In genomic region chrX:101983638-101984037, GRCm38 (mm10) we compare ENCODE assay signal across 13 mouse cellular contexts.
DNase-seq lines count a peak whose midpoint lies in the region; ATAC-seq and TF ChIP-seq lines count a peak whose summit lies in the region.
"Had no signal": no experiment of that assay in that cellular context is flagged by ENCODE, and none has a peak within 500 bp of the region (broad histone marks: within the 10 kb centered on the region; RNA-seq: fewer than 3 reads in every experiment).

No protein-coding gene starts in this region.

- WGBS in kidney, embryonic 16.5 days, result 29% methylated on average over 6 of the region's 6 CpGs
- WGBS in kidney, adult 2 months, result 34% methylated on average over 6 of the region's 6 CpGs
- 38% methylated on average over 6 of the region's 6 CpGs for WGBS in heart, adult 2 months
- WGBS in heart, embryonic 15.5 days, result 34% methylated on average over 6 of the region's 6 CpGs
- WGBS in forebrain, postnatal 0 days, result 70% methylated on average over 6 of the region's 6 CpGs

- no peak overlapping the region for H3K9ac ChIP-seq in kidney, embryonic 16.5 days (replicated peaks; ENCODE audit: low read length)
- no peak overlapping the region for H3K9ac ChIP-seq in heart, adult 2 months (ENCODE audit: low read depth, low read length)
- H3K9ac ChIP-seq in heart, embryonic 15.5 days, result no peak overlapping the region
- no peak overlapping the region for H3K9ac ChIP-seq in forebrain, postnatal 0 days
- H3K9ac ChIP-seq: intestine, embryonic 15.5 days; stomach, embryonic 15.5 days had no signal

- H3K36me3 ChIP-seq in kidney, embryonic 16.5 days (ENCODE audit: insufficient read depth, low read length), result no peaks in the 10 kb centered on the region
- no peaks in the 10 kb centered on the region for H3K36me3 ChIP-seq in kidney, adult 2 months (ENCODE audit: control insufficient read depth, insufficient read depth, low read length)
- H3K36me3 ChIP-seq in heart, adult 2 months (ENCODE audit: control insufficient read depth, insufficient read depth, low read length), result no peaks in the 10 kb centered on the region
- no peaks in the 10 kb centered on the region for H3K36me3 ChIP-seq in heart, embryonic 15.5 days
- no peaks in the 10 kb centered on the region for H3K36me3 ChIP-seq in forebrain, postnatal 0 days (ENCODE audit: insufficient read depth)
- H3K36me3 ChIP-seq: intestine, embryonic 15.5 days; stomach, embryonic 15.5 days had no signal

- H3K9me3 ChIP-seq in kidney, embryonic 16.5 days (ENCODE audit: low read length), result no peaks in the 10 kb centered on the region
- H3K9me3 ChIP-seq in heart, embryonic 15.5 days (replicated peaks), result no peaks in the 10 kb centered on the region
- H3K9me3 ChIP-seq in forebrain, postnatal 0 days (ENCODE audit: low read length), result no peaks in the 10 kb centered on the region
- H3K9me3 ChIP-seq: intestine, embryonic 15.5 days; stomach, embryonic 15.5 days had no signal

- H3K4me2 ChIP-seq in kidney, embryonic 16.5 days (replicated peaks; ENCODE audit: low read depth, low read length), result no peak overlapping the region
- H3K4me2 ChIP-seq in heart, embryonic 15.5 days, result no peak overlapping the region
- no peak overlapping the region for H3K4me2 ChIP-seq in forebrain, postnatal 0 days (ENCODE audit: low read depth)
- H3K4me2 ChIP-seq: intestine, embryonic 15.5 days; stomach, embryonic 15.5 days had no signal

- H3K27ac ChIP-seq in kidney, embryonic 16.5 days (ENCODE audit: low read length), result no peak overlapping the region
- no peak overlapping the region for H3K27ac ChIP-seq in kidney, adult 2 months (ENCODE audit: insufficient read depth, low read depth, low read length)
- no peak overlapping the region for H3K27ac ChIP-seq in heart, adult 2 months
- H3K27ac ChIP-seq in heart, embryonic 15.5 days, result peak overlapping the region; percentile 66
- no peak overlapping the region for H3K27ac ChIP-seq in forebrain, postnatal 0 days (ENCODE audit: low read depth, low read length)
- H3K27ac ChIP-seq: intestine, embryonic 15.5 days; stomach, embryonic 15.5 days had no signal

- 0 out of 2 replicates have a peak, but pooled peaks have one; percentile 36 for ATAC-seq in kidney, embryonic 16.5 days (ENCODE audit: low FRiP score, low TSS enrichment)
- peak; percentile 75 for ATAC-seq in heart, embryonic 15.5 days (replicated peaks; ENCODE audit: insufficient number of reproducible peaks, insufficient read depth, low FRiP score, low read depth)
- ATAC-seq in forebrain, postnatal 0 days, result no peak
- ATAC-seq: intestine, embryonic 15.5 days; midbrain, embryonic 16.5 days had no signal

- peak; percentile 59; the same call in 1 of the 2 replicates for TF ChIP-seq EP300 in heart, adult 2 months (IDR thresholded peaks at IDR 0.05; ENCODE audit: insufficient read depth, low read depth, low read length)

- intact Hi-C loops in heart, adult 2 months (cut with DNase I), result no loop called here

- no peak for TF ChIP-seq CTCF in kidney, adult 2 months (conservative IDR thresholded peaks at IDR 0.05; ENCODE audit: insufficient read depth, insufficient read length, low read depth, low read length)
- TF ChIP-seq CTCF in heart, adult 2 months (IDR thresholded peaks at IDR 0.05), result no peak
- TF ChIP-seq CTCF in forebrain, postnatal 0 days (IDR thresholded peaks at IDR 0.05; ENCODE audit: low read depth), result no peak

- H3K4me3 ChIP-seq in kidney, embryonic 16.5 days (ENCODE audit: low read length), result no peak overlapping the region
- no peak overlapping the region for H3K4me3 ChIP-seq in kidney, adult 2 months (ENCODE audit: insufficient read depth, low read depth, low read length)
- no peak overlapping the region for H3K4me3 ChIP-seq in heart, adult 2 months
- H3K4me3 ChIP-seq in heart, embryonic 15.5 days, result no peak overlapping the region
- H3K4me3 ChIP-seq in forebrain, postnatal 0 days (ENCODE audit: low read depth, low read length), result no peak overlapping the region
- H3K4me3 ChIP-seq: intestine, embryonic 15.5 days; stomach, embryonic 15.5 days had no signal

- no peaks in the 10 kb centered on the region for H3K79me2 ChIP-seq in heart, adult 2 months (replicated peaks; ENCODE audit: control insufficient read depth, insufficient read depth, low read length)

- 0 out of 2 replicates have a peak, but pooled peaks cover 4% of the 10 kb centered on the region for H3K4me1 ChIP-seq in kidney, embryonic 16.5 days (ENCODE audit: insufficient read depth, low read length)
- peaks cover 3% of the 10 kb centered on the region; the same call in 1 of the 2 replicates for H3K4me1 ChIP-seq in kidney, adult 2 months (ENCODE audit: control insufficient read depth, insufficient read depth, low read length)
- H3K4me1 ChIP-seq in heart, adult 2 months (ENCODE audit: control insufficient read depth, insufficient read depth, low read length), result peaks cover 7% of the 10 kb centered on the region
- H3K4me1 ChIP-seq in heart, embryonic 15.5 days (replicated peaks), result peaks cover 18% of the 10 kb centered on the region; the same call in 1 of the 2 replicates
- H3K4me1 ChIP-seq in forebrain, postnatal 0 days (ENCODE audit: insufficient read depth), result no peaks in the 10 kb centered on the region
- H3K4me1 ChIP-seq: intestine, embryonic 15.5 days; stomach, embryonic 15.5 days had no signal

- no peak for TF ChIP-seq POLR2A in kidney, adult 2 months (IDR thresholded peaks at IDR 0.05; ENCODE audit: low read depth, low read length)
- no peak for TF ChIP-seq POLR2A in heart, adult 2 months (IDR thresholded peaks at IDR 0.05; ENCODE audit: insufficient read depth, low read depth, low read length)

- peaks cover 36% of the 10 kb centered on the region; the same call in 1 of the 2 replicates for H3K27me3 ChIP-seq in kidney, embryonic 16.5 days (ENCODE audit: insufficient read depth, low read length)
- H3K27me3 ChIP-seq in kidney, adult 2 months (replicated peaks; ENCODE audit: control insufficient read depth, insufficient read depth, low read length), result no peaks in the 10 kb centered on the region
- no peaks in the 10 kb centered on the region for H3K27me3 ChIP-seq in heart, adult 2 months (ENCODE audit: control insufficient read depth, insufficient read depth, low read length)
- H3K27me3 ChIP-seq in heart, embryonic 15.5 days, result no peaks in the 10 kb centered on the region
- no peaks in the 10 kb centered on the region; the same call in 1 of the 2 replicates for H3K27me3 ChIP-seq in forebrain, postnatal 0 days (ENCODE audit: insufficient read depth, low read length)

- DNase-seq in kidney, adult 2 months, result no peak
- peak in 1 of 2 experiments; percentile 13 for DNase-seq in heart, adult 2 months
- peak; percentile 24 for DNase-seq in lung, postnatal 14 days
- DNase-seq in thymus, adult 18-20 months, result no peak
- DNase-seq in forebrain, postnatal 0 days, result no peak
- DNase-seq: adrenal gland, postnatal 10 days; cerebellum, postnatal 25 days; right cerebral cortex, postnatal 4 days had no signal
